Mouse (Mus musculus) C2C12 (cell line): ENCODE data around the gene Dag1.

ENCODE experiments used
- CEBPB ChIP-seq: IDR thresholded peaks from one replicate; pipeline ENCODE4 v1.6.1; 2011; ENCODE audit warnings: low read depth, mild to moderate bottlenecking, control low read depth, moderate library complexity
- CTCF ChIP-seq: IDR thresholded peaks from one replicate; pipeline ENCODE4 v1.5.1; 2011; ENCODE audit not compliant: control insufficient read depth, insufficient read depth, insufficient read length
- FOSL1 ChIP-seq: IDR thresholded peaks from one replicate; pipeline ENCODE4 v1.8.0; 2011; ENCODE audit warnings: mild to moderate bottlenecking, low read length; ENCODE audit not compliant: poor library complexity, insufficient read depth, severe bottlenecking
- MAX ChIP-seq: IDR thresholded peaks from one replicate; pipeline ENCODE4 v1.6.1; 2011; ENCODE audit warnings: mild to moderate bottlenecking, control low read depth
- MYOD1 ChIP-seq: IDR thresholded peaks from one replicate; pipeline ENCODE4 v1.6.1; 2011; ENCODE audit warnings: low read depth; ENCODE audit not compliant: control insufficient read depth, insufficient read length
- MYOG ChIP-seq: IDR thresholded peaks from one replicate; pipeline ENCODE4 v1.6.1; 2011; ENCODE audit not compliant: control insufficient read depth, insufficient read length; ENCODE audit errors: extremely low read depth

DNA sequence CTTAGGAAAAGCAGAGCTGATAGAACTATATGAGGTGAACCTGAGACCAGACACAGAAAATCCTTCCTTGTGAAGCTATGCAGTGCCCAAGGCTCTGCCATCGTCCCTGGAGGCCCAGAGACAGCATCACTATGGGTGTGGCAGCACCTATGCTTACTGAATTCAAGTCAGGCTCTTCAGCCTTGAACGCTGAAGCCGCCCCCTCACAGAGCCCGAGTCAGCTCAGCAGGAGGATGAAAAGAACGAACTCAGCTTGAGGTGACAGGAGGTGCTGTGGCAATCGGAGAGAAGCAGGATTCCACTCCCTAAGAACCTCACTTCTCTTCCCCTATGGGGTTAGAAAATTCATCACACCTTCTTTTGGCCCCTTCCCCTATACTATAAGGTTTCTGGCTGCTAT, 76.1 kb downstream of the Dag1 start:
- TF ChIP-seq CTCF (no peak), MAX (no peak), FOSL1 (no peak), MYOD1 (no peak), MYOG (no peak), CEBPB (no peak)
